Mouse (Mus musculus) right cerebral cortex, postnatal 25 days (tissue): ENCODE measurements around the gene Clta.

ENCODE experiments used
- DNase-seq: peaks from one replicate; pipeline ENCODE4 v3.0.0; 2022

The Clta gene

GRCm38 (mm10) chr4:44078358-44078933 is 74.2 kb downstream of the Clta start:
- DNase-seq = no peak
